Mouse (Mus musculus): ENCODE data around the gene Izumo1r. TPM values are rescaled to one million over a fixed set of nuclear protein-coding genes. Genes with fewer than 3 reads are reported as not detected.

Izumo1r gene
- total and polyA plus RNA-seq, 3 experiments = not detected

- Histone ChIP-seq H3K27ac (ENCODE audit: insufficient read depth, low read depth) (no peak overlapping the region), H3K9ac (ENCODE audit: insufficient read depth, low read depth) (no peak overlapping the region), H3K4me2 (ENCODE audit: insufficient read depth, low read depth, poor library complexity, severe bottlenecking) (no peak overlapping the region), H3K27me3 (replicated peaks) (no peaks in the 10 kb centered on the region), H3K9me3 (replicated peaks; ENCODE audit: low read length) (no peaks in the 10 kb centered on the region), H3K4me3 (replicated peaks in 1 of 3; ENCODE audit: low read depth in 2 of 3, low read length in 2 of 3, poor library complexity in 1 of 3) (no peak overlapping the region), H3K79me2 (replicated peaks; ENCODE audit: control insufficient read depth, extremely low read depth, insufficient read depth, poor library complexity, severe bottlenecking) (no peaks in the 10 kb centered on the region), H3K36me3 (replicated peaks in 1 of 2; ENCODE audit: control insufficient read depth in 1 of 2, insufficient read depth in 1 of 2, low read length in 1 of 2) (no peaks in the 10 kb centered on the region), H3K4me1 (ENCODE audit: control insufficient read depth in 1 of 2, insufficient read depth in 2 of 2) (no peaks in the 10 kb centered on the region)
- no peak for DNase-seq (ENCODE audit: extremely low read depth)
- in situ Hi-C loops (cut with MboI; ENCODE audit: low pct_ligation_motif_present, low pct_unique_long_range_greater_than_20kb, low sequenced_read_pairs) (no loop called here), dilution Hi-C loops (cut with MboI; ENCODE audit: extremely low pct_ligation_motif_present, extremely low pct_unique_long_range_greater_than_20kb, low sequenced_read_pairs) (no loop called here)
- no peak for TF ChIP-seq EP300 (IDR thresholded peaks at IDR 0.05; ENCODE audit: low read length)
- 0 out of 4 replicates have a peak, but pooled peaks of 1 of the 2 experiments have one; percentile 1 for TF ChIP-seq CTCF (conservative IDR thresholded peaks at IDR 0.05 in 1 of 2, IDR thresholded peaks at IDR 0.05 in 1 of 2; ENCODE audit: low read depth in 2 of 2, low read length in 2 of 2)
Measured at GRCm38 (mm10) chr9:14854585-14854984, 49.2 kb downstream of the Izumo1r start.

- Histone ChIP-seq H3K4me3 (replicated peaks in 1 of 3; ENCODE audit: low read depth in 2 of 3, low read length in 2 of 3, poor library complexity in 1 of 3) (no peak overlapping the region), H3K4me1 (ENCODE audit: control insufficient read depth in 1 of 2, insufficient read depth in 2 of 2) (no peaks in the 10 kb centered on the region), H3K36me3 (replicated peaks in 1 of 2; ENCODE audit: control insufficient read depth in 1 of 2, insufficient read depth in 1 of 2, low read length in 1 of 2) (peaks cover 0 to 1% of the 10 kb centered on the region in 2 experiments), H3K27ac (ENCODE audit: insufficient read depth, low read depth) (no peak overlapping the region), H3K9ac (ENCODE audit: insufficient read depth, low read depth) (no peak overlapping the region), H3K9me3 (replicated peaks; ENCODE audit: low read length) (no peaks in the 10 kb centered on the region), H3K27me3 (replicated peaks) (no peaks in the 10 kb centered on the region), H3K4me2 (ENCODE audit: insufficient read depth, low read depth, poor library complexity, severe bottlenecking) (no peak overlapping the region), H3K79me2 (replicated peaks; ENCODE audit: control insufficient read depth, extremely low read depth, insufficient read depth, poor library complexity, severe bottlenecking) (no peaks in the 10 kb centered on the region)
- TF ChIP-seq CHD2 (IDR thresholded peaks at IDR 0.05; ENCODE audit: low read length) (no peak), MAZ (IDR thresholded peaks at IDR 0.05; ENCODE audit: low read depth, low read length) (no peak), PAX5 (IDR thresholded peaks at IDR 0.05; ENCODE audit: low read length) (no peak), CHD1 (IDR thresholded peaks at IDR 0.05; ENCODE audit: low read depth, low read length) (no peak), TBP (conservative IDR thresholded peaks at IDR 0.05; ENCODE audit: low read depth, low read length) (no peak), KAT2A (IDR thresholded peaks at IDR 0.05; ENCODE audit: insufficient replicate concordance, low read length) (no peak), USF2 (conservative IDR thresholded peaks at IDR 0.05; ENCODE audit: low read depth, low read length) (no peak), IRF4 (IDR thresholded peaks at IDR 0.05; ENCODE audit: low read depth, low read length) (no peak)
- in situ Hi-C loops (cut with MboI; ENCODE audit: low pct_ligation_motif_present, low pct_unique_long_range_greater_than_20kb, low sequenced_read_pairs) (no loop called here), dilution Hi-C loops (cut with MboI; ENCODE audit: extremely low pct_ligation_motif_present, extremely low pct_unique_long_range_greater_than_20kb, low sequenced_read_pairs) (no loop called here)
- no peak for DNase-seq (ENCODE audit: extremely low read depth)
Measured at GRCm38 (mm10) chr9:14848267-14848935, 55.3 kb downstream of the Izumo1r start.

GRCm38 (mm10) chr9:14846428-14846827 is 57.3 kb downstream of the Izumo1r start:
- in situ Hi-C loops (cut with MboI; ENCODE audit: low pct_ligation_motif_present, low pct_unique_long_range_greater_than_20kb, low sequenced_read_pairs) = no loop called here
- peak; percentile 29 for DNase-seq (ENCODE audit: extremely low read depth)

More at GRCm38 (mm10) chr9:14846428-14846827, 57.3 kb downstream of the Izumo1r start:
- Histone ChIP-seq H3K9ac (ENCODE audit: insufficient read depth, low read depth) (no peak overlapping the region), H3K9me3 (replicated peaks; ENCODE audit: low read length) (no peaks in the 10 kb centered on the region), H3K4me2 (ENCODE audit: insufficient read depth, low read depth, poor library complexity, severe bottlenecking) (no peak overlapping the region), H3K79me2 (replicated peaks; ENCODE audit: control insufficient read depth, extremely low read depth, insufficient read depth, poor library complexity, severe bottlenecking) (no peaks in the 10 kb centered on the region), H3K4me1 (ENCODE audit: control insufficient read depth in 1 of 2, insufficient read depth in 2 of 2) (no peaks in the 10 kb centered on the region), H3K36me3 (replicated peaks in 1 of 2; ENCODE audit: control insufficient read depth in 1 of 2, insufficient read depth in 1 of 2, low read length in 1 of 2) (peaks cover 0 to 6% of the 10 kb centered on the region in 2 experiments), H3K4me3 (replicated peaks in 1 of 3; ENCODE audit: low read depth in 2 of 3, low read length in 2 of 3, poor library complexity in 1 of 3) (no peak overlapping the region), H3K27me3 (replicated peaks) (no peaks in the 10 kb centered on the region), H3K27ac (ENCODE audit: insufficient read depth, low read depth) (no peak overlapping the region)
- TF ChIP-seq MAX (IDR thresholded peaks at IDR 0.05; ENCODE audit: low read length) (peak; percentile 78), MAZ (IDR thresholded peaks at IDR 0.05; ENCODE audit: low read depth, low read length) (no peak), RCOR1 (conservative IDR thresholded peaks at IDR 0.05; ENCODE audit: low read depth, low read length) (no peak), SMC3 (IDR thresholded peaks at IDR 0.05; ENCODE audit: low read depth, low read length) (peak; percentile 46; the same call in 1 of the 2 replicates), USF2 (conservative IDR thresholded peaks at IDR 0.05; ENCODE audit: low read depth, low read length) (0 out of 2 replicates have a peak, but pooled peaks have one; percentile 4), GABPA (IDR thresholded peaks at IDR 0.05; ENCODE audit: insufficient replicate concordance, low read depth, low read length) (no peak), MYC (IDR thresholded peaks at IDR 0.05; ENCODE audit: low read depth, low read length) (peak; percentile 93; the same call in 1 of the 2 replicates), CTCF (conservative IDR thresholded peaks at IDR 0.05 in 1 of 2, IDR thresholded peaks at IDR 0.05 in 1 of 2; ENCODE audit: low read depth in 2 of 2, low read length in 2 of 2) (peak; percentile 60 to 63; a peak in 3 of 4 replicates), RAD21 (IDR thresholded peaks at IDR 0.05; ENCODE audit: low read depth, low read length) (peak; percentile 39), CHD1 (IDR thresholded peaks at IDR 0.05; ENCODE audit: low read depth, low read length) (no peak), EP300 (IDR thresholded peaks at IDR 0.05; ENCODE audit: low read length) (no peak)
- dilution Hi-C loops (cut with MboI; ENCODE audit: extremely low pct_ligation_motif_present, extremely low pct_unique_long_range_greater_than_20kb, low sequenced_read_pairs) = no loop called here
